Mouse (Mus musculus) liver, adult (tissue): ENCODE measurements at regions not wholly inside any gene's neighbourhood (a gene's known extent, or its start where the extent isn't known, plus 50 kb on each side); places are given as distances from the start of the nearest gene placed in this dataset.

ENCODE experiments used
- GATA4 ChIP-seq: IDR thresholded peaks from 2 replicates; pipeline ENCODE4 v1.6.1; 2014; ENCODE audit warnings: mild to moderate bottlenecking, low read length; ENCODE audit not compliant: insufficient replicate concordance

GRCm38 (mm10) chr2:92806481-92807195 lies 108.3 kb upstream of the Syt13 start:
- no peak for TF ChIP-seq GATA4

GRCm38 (mm10) chr2:92807404-92807803 lies 107.5 kb upstream of the Syt13 start:
- no peak for TF ChIP-seq GATA4

GRCm38 (mm10) chr2:92808121-92808520 lies 106.8 kb upstream of the Syt13 start:
- no peak for TF ChIP-seq GATA4

DNA sequence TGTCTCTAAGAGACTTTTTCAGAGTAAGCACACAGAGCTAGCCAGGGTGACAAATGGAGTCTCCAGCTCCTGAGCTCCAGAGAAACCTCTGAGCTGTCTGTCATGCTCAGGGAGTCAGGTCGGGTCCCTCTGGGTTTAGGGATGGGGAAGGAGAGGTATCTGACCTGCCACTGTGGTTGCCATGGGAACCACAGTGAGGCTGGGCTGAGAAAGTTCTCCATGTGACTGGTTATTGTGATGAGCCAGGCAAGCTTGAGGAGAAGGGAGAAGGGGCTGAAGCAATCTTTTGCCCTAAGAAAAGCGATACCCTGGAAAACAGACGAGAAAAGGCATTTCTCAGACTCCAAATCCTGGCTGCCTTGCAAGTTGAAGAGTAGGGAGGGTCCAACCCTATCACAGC lies 105.7 kb upstream of the Syt13 start:
- no peak for TF ChIP-seq GATA4

- TF ChIP-seq GATA4 = no peak
Observed at GRCm38 (mm10) chr2:92809681-92810323, 105.1 kb upstream of the Syt13 start.

DNA sequence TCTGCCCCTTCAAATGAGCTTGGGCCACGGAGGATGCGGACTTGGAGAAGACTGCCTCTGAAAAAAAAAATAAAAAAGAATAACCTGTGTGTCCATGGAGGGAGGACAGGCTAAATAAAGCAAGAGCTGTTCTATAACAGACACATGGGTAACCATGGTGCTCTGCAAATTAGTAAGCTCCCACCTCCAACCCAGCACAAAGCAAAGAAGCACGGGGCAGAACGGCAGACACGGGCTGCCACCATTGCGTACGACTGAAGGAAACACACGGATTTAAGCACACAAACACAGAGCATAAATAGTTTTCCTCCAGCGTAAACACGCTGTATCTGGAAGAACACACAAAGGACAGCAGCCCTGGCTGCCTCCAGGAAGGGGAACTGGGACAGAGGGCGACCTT lies 101.9 kb upstream of the Syt13 start:
- TF ChIP-seq GATA4 = no peak

GRCm38 (mm10) chr2:92819586-92819985 lies 95.3 kb upstream of the Syt13 start:
- TF ChIP-seq GATA4 = no peak

GRCm38 (mm10) chr2:92824325-92824724 lies 90.6 kb upstream of the Syt13 start:
- TF ChIP-seq GATA4 = no peak

DNA sequence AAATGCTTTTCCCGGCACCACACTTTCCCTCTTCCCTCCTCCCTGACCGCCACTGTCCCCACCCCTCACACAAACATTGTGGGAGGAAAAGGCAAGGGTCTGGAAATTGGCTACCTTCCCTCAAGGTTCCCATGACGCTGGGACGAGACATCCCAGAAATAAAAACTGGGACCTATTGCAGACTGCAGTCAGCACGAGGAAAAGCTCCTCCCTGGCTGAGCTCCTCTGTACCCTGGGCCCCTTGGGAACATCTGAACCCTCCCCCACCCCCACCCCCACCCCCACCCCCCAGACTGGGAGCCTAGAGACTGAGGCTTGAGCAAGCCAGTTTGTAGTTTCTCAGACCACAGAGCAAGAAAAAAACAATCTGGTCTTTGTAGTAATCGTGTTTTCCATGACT lies 89.5 kb upstream of the Syt13 start:
- no peak for TF ChIP-seq GATA4

DNA sequence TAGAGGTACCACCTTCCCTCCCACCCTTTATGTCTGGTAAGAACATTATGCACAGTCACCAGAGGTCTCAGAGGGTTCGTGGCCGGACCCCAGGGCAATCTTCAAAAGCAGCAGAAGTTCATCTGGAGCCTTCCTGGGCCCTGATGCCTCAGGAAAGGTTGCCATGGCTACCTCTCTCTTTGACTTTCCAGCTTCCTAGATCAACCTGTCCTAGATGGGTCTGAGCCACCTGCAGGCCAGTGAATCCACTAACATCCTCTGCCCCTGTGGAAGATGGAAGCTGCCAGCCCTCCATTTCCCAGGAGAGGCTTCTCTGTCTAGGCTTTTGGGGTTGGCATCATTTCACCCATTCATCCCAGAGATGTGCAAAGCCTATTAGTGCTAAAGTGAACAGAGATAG lies 84.8 kb upstream of the Syt13 start:
- no peak for TF ChIP-seq GATA4

GRCm38 (mm10) chr2:92831784-92832183 lies 83.1 kb upstream of the Syt13 start:
- no peak for TF ChIP-seq GATA4

- TF ChIP-seq GATA4 = no peak
Observed at GRCm38 (mm10) chr2:92836203-92836602, 78.7 kb upstream of the Syt13 start.

- TF ChIP-seq GATA4 = no peak
Observed at GRCm38 (mm10) chr2:92838012-92838411, 76.9 kb upstream of the Syt13 start.

- no peak for TF ChIP-seq GATA4
Observed at GRCm38 (mm10) chr2:92840009-92840408, 74.9 kb upstream of the Syt13 start.

DNA sequence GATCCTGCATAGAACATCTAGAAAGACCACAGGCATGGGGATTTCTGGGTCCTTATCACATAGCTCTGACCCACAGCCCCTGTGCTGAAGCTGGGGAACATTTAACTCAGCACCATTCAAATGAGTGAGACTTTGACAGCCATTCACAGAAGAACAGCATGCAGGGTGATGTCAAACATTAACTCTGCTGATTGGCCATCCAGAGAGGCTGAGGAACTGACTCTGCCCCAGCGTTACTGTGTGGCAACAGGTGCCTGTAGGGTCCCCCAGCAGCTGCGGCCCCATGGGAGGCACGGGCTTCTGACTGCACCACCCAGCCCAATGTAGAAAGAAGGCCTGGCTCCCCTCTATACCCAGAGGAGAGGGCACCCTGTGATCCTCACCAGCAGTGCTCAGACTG lies 73.3 kb upstream of the Syt13 start:
- TF ChIP-seq GATA4 = no peak

GRCm38 (mm10) chr2:92845061-92845769 lies 69.7 kb upstream of the Syt13 start:
- no peak for TF ChIP-seq GATA4

DNA sequence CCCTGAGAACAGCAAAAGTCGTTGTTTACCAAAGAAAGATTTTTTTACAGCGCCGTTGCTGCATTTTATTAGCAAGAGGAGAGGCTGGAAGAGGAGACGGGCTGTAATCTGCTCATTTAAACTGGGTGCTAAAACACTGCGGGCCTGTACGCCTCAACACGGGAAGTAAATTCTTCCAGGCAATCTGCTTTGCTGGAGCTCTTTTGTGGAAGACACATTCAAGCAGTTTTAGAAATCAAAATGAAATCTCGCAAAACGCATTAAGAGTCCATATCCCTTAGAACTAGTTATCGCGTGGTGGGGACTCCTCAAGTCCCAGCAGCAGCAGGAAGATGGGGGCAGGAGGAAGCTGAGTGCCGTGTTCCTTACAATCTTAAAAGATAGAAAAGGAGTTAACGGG lies 65.9 kb upstream of the Syt13 start:
- no peak for TF ChIP-seq GATA4

DNA sequence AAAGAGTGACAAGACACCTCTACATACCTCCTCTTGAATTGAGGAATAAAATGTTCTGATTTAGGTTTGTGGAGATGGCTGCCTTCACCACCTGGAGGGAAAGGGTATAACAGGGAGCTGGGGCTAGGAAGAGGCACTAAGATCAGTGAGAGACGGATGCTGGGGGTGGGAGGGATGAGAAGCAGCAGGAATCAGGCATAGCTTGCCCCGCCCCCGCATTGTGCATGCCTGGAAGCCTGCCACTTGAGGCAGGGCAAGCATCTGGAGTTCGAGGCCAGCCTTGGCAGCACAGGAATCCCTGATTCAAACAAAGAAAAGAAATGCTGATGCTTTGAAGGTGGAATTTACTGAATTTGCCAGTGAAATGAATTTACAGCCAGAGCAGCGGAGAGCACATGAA lies 63.6 kb upstream of the Syt13 start:
- no peak for TF ChIP-seq GATA4
